30 mouse cellular contexts compared by ENCODE assay signal in the genomic region with DNA sequence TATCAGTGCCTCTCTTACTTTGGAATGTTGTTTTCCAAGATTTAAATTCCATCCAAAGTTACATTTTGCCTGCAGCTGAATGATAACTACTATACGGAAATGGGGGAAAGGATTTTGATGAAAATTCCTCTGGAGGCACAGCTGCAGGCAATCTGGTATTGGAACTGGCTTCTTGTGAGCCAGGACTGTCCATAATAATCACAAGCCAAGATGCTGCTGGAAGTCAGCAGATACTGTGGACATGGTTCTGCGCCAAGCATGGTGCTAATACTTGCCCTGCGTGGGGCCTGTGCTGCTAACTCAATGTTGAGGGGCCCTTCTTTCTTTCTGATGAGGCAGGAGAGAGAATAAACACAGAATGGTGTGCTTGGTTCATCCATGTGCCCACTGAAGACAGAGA. TPM values are rescaled to one million over a fixed set of nuclear protein-coding genes. Genes with fewer than 3 reads are reported as not detected.
DNase-seq lines count a peak whose midpoint lies in the region; ATAC-seq and TF ChIP-seq lines count a peak whose summit lies in the region.
"Had no signal": no experiment of that assay in that cellular context is flagged by ENCODE, and none has a peak within 500 bp of the region (broad histone marks: within the 10 kb centered on the region; RNA-seq: fewer than 3 reads in every experiment).

No protein-coding gene starts in this region.

- H3K27me3 ChIP-seq in kidney, postnatal 0 days (ENCODE audit: insufficient read depth, low read length), result no peaks in the 10 kb centered on the region
- no peaks in the 10 kb centered on the region for H3K27me3 ChIP-seq in kidney, embryonic 15.5 days
- H3K27me3 ChIP-seq in lung, postnatal 0 days (replicated peaks; ENCODE audit: insufficient read depth, low read length), result no peaks in the 10 kb centered on the region
- H3K27me3 ChIP-seq: embryonic facial prominence, embryonic 13.5 days; forebrain, embryonic 13.5 days; hindbrain, embryonic 12.5 days; limb, embryonic 13.5 days; liver, embryonic 13.5 days; lung, embryonic 15.5 days had no signal

- H3K36me3 ChIP-seq in kidney, postnatal 0 days (ENCODE audit: insufficient read depth, low read length), result no peaks in the 10 kb centered on the region
- H3K36me3 ChIP-seq in kidney, embryonic 15.5 days, result no peaks in the 10 kb centered on the region
- H3K36me3 ChIP-seq in lung, postnatal 0 days (ENCODE audit: insufficient read depth, low read length), result no peaks in the 10 kb centered on the region
- H3K36me3 ChIP-seq: embryonic facial prominence, embryonic 13.5 days; hindbrain, embryonic 12.5 days; limb, embryonic 13.5 days; liver, embryonic 13.5 days; lung, embryonic 15.5 days had no signal

- intact Hi-C loops in heart, postnatal 36 days (cut with DNase I), result no loop called here

- WGBS in kidney, postnatal 0 days, result 84% methylated on average over 3 of the region's 3 CpGs
- 86% methylated on average over 3 of the region's 3 CpGs for WGBS in kidney, embryonic 15.5 days
- WGBS in lung, postnatal 0 days, result 64% methylated on average over 3 of the region's 3 CpGs

- no peak for ATAC-seq in kidney, postnatal 0 days (replicated peaks; ENCODE audit: low FRiP score, low read depth)
- no peak for ATAC-seq in kidney, embryonic 15.5 days (replicated peaks; ENCODE audit: low FRiP score)
- ATAC-seq in lung, postnatal 0 days, result no peak
- ATAC-seq: activated CD4-positive, CD25-positive, alpha-beta regulatory T cell, adult 4 months; forebrain, embryonic 13.5 days had no signal

- H3K9me3 ChIP-seq in kidney, postnatal 0 days (replicated peaks; ENCODE audit: low read length), result no peaks in the 10 kb centered on the region
- no peaks in the 10 kb centered on the region for H3K9me3 ChIP-seq in kidney, embryonic 15.5 days (replicated peaks)
- H3K9me3 ChIP-seq in lung, postnatal 0 days (ENCODE audit: low read length), result no peaks in the 10 kb centered on the region
- H3K9me3 ChIP-seq: embryonic facial prominence, embryonic 13.5 days; forebrain, embryonic 13.5 days; hindbrain, embryonic 12.5 days; limb, embryonic 13.5 days; liver, embryonic 13.5 days; lung, embryonic 15.5 days had no signal

- no peak overlapping the region for H3K9ac ChIP-seq in kidney, postnatal 0 days (ENCODE audit: low read depth, low read length)
- H3K9ac ChIP-seq in kidney, embryonic 15.5 days, result no peak overlapping the region
- no peak overlapping the region for H3K9ac ChIP-seq in lung, postnatal 0 days (replicated peaks; ENCODE audit: low read depth)
- H3K9ac ChIP-seq: embryonic facial prominence, embryonic 13.5 days; forebrain, embryonic 13.5 days; hindbrain, embryonic 12.5 days; limb, embryonic 13.5 days; liver, embryonic 13.5 days; lung, embryonic 15.5 days had no signal

- no peak for TF ChIP-seq CTCF in kidney, postnatal 0 days (IDR thresholded peaks at IDR 0.05; ENCODE audit: low read depth)
- TF ChIP-seq CTCF in lung, postnatal 0 days (IDR thresholded peaks at IDR 0.05), result no peak

- no peak overlapping the region for H3K4me2 ChIP-seq in kidney, postnatal 0 days (ENCODE audit: low read length)
- no peak overlapping the region for H3K4me2 ChIP-seq in kidney, embryonic 15.5 days
- H3K4me2 ChIP-seq in lung, postnatal 0 days (replicated peaks; ENCODE audit: low read depth, low read length), result no peak overlapping the region
- H3K4me2 ChIP-seq: embryonic facial prominence, embryonic 13.5 days; forebrain, embryonic 13.5 days; hindbrain, embryonic 12.5 days; limb, embryonic 13.5 days; liver, embryonic 13.5 days; lung, embryonic 15.5 days had no signal

- no peaks in the 10 kb centered on the region for H3K4me1 ChIP-seq in kidney, postnatal 0 days (replicated peaks; ENCODE audit: insufficient read depth, low read length)
- no peaks in the 10 kb centered on the region for H3K4me1 ChIP-seq in kidney, embryonic 15.5 days
- no peaks in the 10 kb centered on the region for H3K4me1 ChIP-seq in lung, postnatal 0 days (ENCODE audit: insufficient read depth, low read depth, low read length)
- H3K4me1 ChIP-seq: embryonic facial prominence, embryonic 13.5 days; forebrain, embryonic 13.5 days; hindbrain, embryonic 12.5 days; liver, embryonic 13.5 days; lung, embryonic 15.5 days had no signal

- H3K27ac ChIP-seq in kidney, postnatal 0 days, result no peak overlapping the region
- H3K27ac ChIP-seq in kidney, embryonic 15.5 days, result no peak overlapping the region
- no peak overlapping the region for H3K27ac ChIP-seq in lung, postnatal 0 days (ENCODE audit: low read length)
- H3K27ac ChIP-seq: embryonic facial prominence, embryonic 13.5 days; forebrain, embryonic 13.5 days; hindbrain, embryonic 12.5 days; layer of hippocampus, adult 2 months; limb, embryonic 13.5 days; liver, embryonic 13.5 days; lung, embryonic 15.5 days had no signal

- peak; percentile 87 for DNase-seq in heart, adult 11 months
- no peak for DNase-seq in heart, postnatal 36 days
- peak; percentile 40 for DNase-seq in kidney, postnatal 0 days (ENCODE audit: low spot score)
- peak; percentile 7 for DNase-seq in lung, postnatal 36 days
- DNase-seq in lung, postnatal 0 days (ENCODE audit: low spot score), result no peak
- peak; percentile 8 to 26 for DNase-seq in lung, postnatal 4 days
- DNase-seq in layer of hippocampus, adult 9-10 months (ENCODE audit: low spot score), result no peak
- DNase-seq: adrenal gland, postnatal 10 days; B cell, adult 2 months; cerebellum, adult 18-20 months; cerebellum, postnatal 14 days; gastrocnemius, postnatal 36 days; kidney, adult 2 months; kidney, postnatal 25 days; layer of hippocampus, postnatal 36 days; liver, embryonic 13.5 days; midbrain, embryonic 14.5 days; thymus, postnatal 14 days had no signal

- H3K4me3 ChIP-seq in kidney, postnatal 0 days (replicated peaks; ENCODE audit: low read depth, low read length), result no peak overlapping the region
- no peak overlapping the region for H3K4me3 ChIP-seq in kidney, embryonic 15.5 days (replicated peaks)
- H3K4me3 ChIP-seq in lung, postnatal 0 days (ENCODE audit: low read depth, low read length), result no peak overlapping the region
- H3K4me3 ChIP-seq: embryonic facial prominence, embryonic 13.5 days; forebrain, embryonic 13.5 days; hindbrain, embryonic 12.5 days; layer of hippocampus, adult 2 months; limb, embryonic 13.5 days; liver, embryonic 13.5 days; lung, embryonic 15.5 days had no signal

- no peak for TF ChIP-seq EP300 in lung, postnatal 0 days (IDR thresholded peaks at IDR 0.05)

RNA-seq across cellular contexts. Expression of gene Olfr267, which starts 24.1 kb away (rescaled TPM):
- total RNA-seq in heart, postnatal 36 days (2021), result not detected
- polyA plus RNA-seq in kidney, postnatal 0 days (2015; fragmentation: Nextera tagmentation; extraction: Ambion mirVana), result not detected in 2 replicates
- not detected in 2 replicates for polyA plus RNA-seq in kidney, embryonic 15.5 days (2015; fragmentation: Nextera tagmentation; extraction: Ambion mirVana)
- not detected in 2 replicates for polyA plus RNA-seq in lung, postnatal 0 days (2015; fragmentation: Nextera tagmentation; extraction: Ambion mirVana)
- total RNA-seq: gastrocnemius, postnatal 36 days; MEL had no signal
- polyA plus RNA-seq: heart, embryonic 14.5 days; kidney, adult 2 months; limb, embryonic 13.5 days; liver, embryonic 13.5 days; lung, embryonic 15.5 days; midbrain, embryonic 14.5 days; neural tube, embryonic 11.5 days; small intestine, adult 2 months had no signal

Comparison
In these comparisons a context has a peak if more than half of its experiments do, and no peak if none do; other contexts are left out.
1. DNase-seq: peak in heart, adult 11 months (single experiment), kidney, postnatal 0 days (single experiment), lung, postnatal 36 days (single experiment) and lung, postnatal 4 days (2 of 2); none in heart, postnatal 36 days (0 of 2), lung, postnatal 0 days (single experiment) and layer of hippocampus, adult 9-10 months (single experiment).